Mouse (Mus musculus): ENCODE measurements around the gene Adamts20.
"Not testable (repeated sequence)": the region's sequence is repeated elsewhere in the genome, so short reads cannot be mapped to it uniquely, and the experiment has no call there.

Adamts20 gene

GRCm38 (mm10) chr15:94465318-94465717 is at the start of gene Adamts20:
Gene Adamts20, minus strand, starts transcription at chr15:94465418.
- in situ Hi-C loops (cut with MboI, MseI): no loop called here

- in situ Hi-C loops (cut with MboI, MseI): no loop called here
Measured at GRCm38 (mm10) chr15:94503451-94504215, 38.4 kb upstream of the Adamts20 start.

- in situ Hi-C loops (cut with MboI, MseI): no loop called here
Measured at GRCm38 (mm10) chr15:94499260-94499659, 34.0 kb upstream of the Adamts20 start.

- in situ Hi-C loops (cut with MboI, MseI): no loop called here
Measured at GRCm38 (mm10) chr15:94495936-94496335, 30.7 kb upstream of the Adamts20 start.

GRCm38 (mm10) chr15:94494445-94494844 is 29.2 kb upstream of the Adamts20 start:
- in situ Hi-C loops (cut with MboI, MseI): no loop called here

GRCm38 (mm10) chr15:94489433-94489832 is 24.2 kb upstream of the Adamts20 start:
- in situ Hi-C loops (cut with MboI, MseI): no loop called here

GRCm38 (mm10) chr15:94488028-94488427 is 22.8 kb upstream of the Adamts20 start:
- in situ Hi-C loops (cut with MboI, MseI): not testable (repeated sequence)

GRCm38 (mm10) chr15:94482555-94482954 is 17.3 kb upstream of the Adamts20 start:
- in situ Hi-C loops (cut with MboI, MseI): no loop called here

- in situ Hi-C loops (cut with MboI, MseI): no loop called here
Measured at GRCm38 (mm10) chr15:94480792-94481191, 15.6 kb upstream of the Adamts20 start.

- in situ Hi-C loops (cut with MboI, MseI): no loop called here
Measured at GRCm38 (mm10) chr15:94480248-94480647, 15.0 kb upstream of the Adamts20 start.

- in situ Hi-C loops (cut with MboI, MseI): no loop called here
Measured at GRCm38 (mm10) chr15:94479513-94480136, 14.4 kb upstream of the Adamts20 start.

- in situ Hi-C loops (cut with MboI, MseI): no loop called here
Measured at GRCm38 (mm10) chr15:94478706-94479105, 13.5 kb upstream of the Adamts20 start.

- in situ Hi-C loops (cut with MboI, MseI): no loop called here
Measured at GRCm38 (mm10) chr15:94477287-94477686, 12.1 kb upstream of the Adamts20 start.

- in situ Hi-C loops (cut with MboI, MseI): no loop called here
Measured at GRCm38 (mm10) chr15:94475975-94476374, 10.8 kb upstream of the Adamts20 start.

GRCm38 (mm10) chr15:94470361-94470760 is 5.1 kb upstream of the Adamts20 start:
- in situ Hi-C loops (cut with MboI, MseI): no loop called here

- in situ Hi-C loops (cut with MboI, MseI): no loop called here
Measured at GRCm38 (mm10) chr15:94464881-94465280, 337 bp downstream of the Adamts20 start.

- in situ Hi-C loops (cut with MboI, MseI): no loop called here
Measured at GRCm38 (mm10) chr15:94463251-94463650, 2.0 kb downstream of the Adamts20 start.

- in situ Hi-C loops (cut with MboI, MseI): no loop called here
Measured at GRCm38 (mm10) chr15:94462206-94462605, 3.0 kb downstream of the Adamts20 start.

- in situ Hi-C loops (cut with MboI, MseI): no loop called here
Measured at GRCm38 (mm10) chr15:94461166-94461565, 4.1 kb downstream of the Adamts20 start.

- in situ Hi-C loops (cut with MboI, MseI): no loop called here
Measured at GRCm38 (mm10) chr15:94457636-94458390, 7.4 kb downstream of the Adamts20 start.

GRCm38 (mm10) chr15:94452848-94453247 is 12.4 kb downstream of the Adamts20 start:
- in situ Hi-C loops (cut with MboI, MseI): no loop called here

GRCm38 (mm10) chr15:94451600-94451999 is 13.6 kb downstream of the Adamts20 start:
- in situ Hi-C loops (cut with MboI, MseI): no loop called here
